Mouse (Mus musculus) left cerebral cortex, postnatal 10 days (tissue): ENCODE measurements around the gene 3110082I17Rik. TPM values are rescaled to one million over a fixed set of nuclear protein-coding genes. Genes with fewer than 3 reads are reported as not detected.
A peak's percentile ranks its signal among the peaks of the same experiment; 100 is the strongest.
"Not testable (repeated sequence)": the region's sequence is repeated elsewhere in the genome, so short reads cannot be mapped to it uniquely, and the experiment has no call there.

Source experiments
- DNase-seq, 2 experiments: peaks; one replicate each; pipeline ENCODE4 v3.0.0; 2021 to 2022; ENCODE audit warnings: low spot score in 2 of 2, mixed read lengths in 1 of 2; ENCODE audit errors: extremely low spot score in 1 of 2
- intact Hi-C: fragments of 180-260 bp; cut with DNase I; formaldehyde crosslinking; loops from one replicate; pipeline ENCODE4 v1.15.1; 2025
- total RNA-seq, 2 experiments: library from RNA; stranded (reverse); gene quantifications; 2 replicates each; pipeline ENCODE4 v1.2.3; 2021

The 3110082I17Rik gene
- total RNA-seq, 2 experiments from 2014 or later, result 20.1 to 20.2 TPM

- intact Hi-C loops, result loop anchor here (10.0 kb wide), 1 partner anchor 325 kb away; no protein-coding TSS in a partner anchor
- DNase-seq, result no peak
Measured at GRCm38 (mm10) chr5:139349713-139350112, 110.6 kb downstream of the 3110082I17Rik start.

GRCm38 (mm10) chr5:139347225-139347624 is 113.1 kb downstream of the 3110082I17Rik start:
- intact Hi-C loops, result loop anchor here (10.0 kb wide), 1 partner anchor 328 kb away; no protein-coding TSS in a partner anchor
- DNase-seq, result no peak

- intact Hi-C loops, result loop anchor here (10.0 kb wide), 1 partner anchor 329 kb away; no protein-coding TSS in a partner anchor
- no peak for DNase-seq
Measured at GRCm38 (mm10) chr5:139345364-139345714, 115.0 kb downstream of the 3110082I17Rik start.

GRCm38 (mm10) chr5:139344687-139345363 is 115.5 kb downstream of the 3110082I17Rik start:
- intact Hi-C loops, result loop anchor here (10.0 kb wide), 1 partner anchor 330 kb away; no protein-coding TSS in a partner anchor

GRCm38 (mm10) chr5:139344021-139344686 is 116.2 kb downstream of the 3110082I17Rik start:
- intact Hi-C loops, result loop anchor here (10.0 kb wide), 1 partner anchor 331 kb away; no protein-coding TSS in a partner anchor
- peak; percentile 64 to 84 for DNase-seq

More at GRCm38 (mm10) chr5:139344687-139345363, 115.5 kb downstream of the 3110082I17Rik start:
- peak; percentile 88 to 95 for DNase-seq

- intact Hi-C loops, result loop anchor here (10.0 kb wide), 1 partner anchor 406 kb away; no protein-coding TSS in a partner anchor
- no peak for DNase-seq
Measured at GRCm38 (mm10) chr5:139338891-139339290, 121.4 kb downstream of the 3110082I17Rik start.

- DNase-seq, result no peak
- intact Hi-C loops, result loop anchor here (10.0 kb wide), 1 partner anchor 406 kb away; no protein-coding TSS in a partner anchor
Measured at GRCm38 (mm10) chr5:139338403-139338802, 121.9 kb downstream of the 3110082I17Rik start.

- intact Hi-C loops, result loop anchor here (10.0 kb wide), 1 partner anchor 407 kb away; no protein-coding TSS in a partner anchor
- DNase-seq, result peak in 1 of 2 experiments; percentile 73
Measured at GRCm38 (mm10) chr5:139337826-139338370, 122.4 kb downstream of the 3110082I17Rik start.

GRCm38 (mm10) chr5:139335634-139336033 is 124.7 kb downstream of the 3110082I17Rik start:
- no peak for DNase-seq
- intact Hi-C loops, result loop anchor here (10.0 kb wide), 1 partner anchor 409 kb away; no protein-coding TSS in a partner anchor

- intact Hi-C loops, result loop anchor here (10.0 kb wide), 1 partner anchor 410 kb away; no protein-coding TSS in a partner anchor
- not testable (repeated sequence) for DNase-seq
Measured at GRCm38 (mm10) chr5:139334394-139334793, 125.9 kb downstream of the 3110082I17Rik start.

- intact Hi-C loops, result loop anchor here (10.0 kb wide), 1 partner anchor 411 kb away; no protein-coding TSS in a partner anchor
- DNase-seq, result no peak
Measured at GRCm38 (mm10) chr5:139333301-139334013, 126.9 kb downstream of the 3110082I17Rik start.

- intact Hi-C loops, result loop anchor here (10.0 kb wide), 1 partner anchor 412 kb away; no protein-coding TSS in a partner anchor
- DNase-seq, result no peak
Measured at GRCm38 (mm10) chr5:139332590-139333272, 127.6 kb downstream of the 3110082I17Rik start.

GRCm38 (mm10) chr5:139331742-139332141 is 128.6 kb downstream of the 3110082I17Rik start:
- peak; percentile 60 to 79 for DNase-seq
- intact Hi-C loops, result loop anchor here (10.0 kb wide), 1 partner anchor 413 kb away; no protein-coding TSS in a partner anchor

- DNase-seq, result no peak
- intact Hi-C loops, result loop anchor here (10.0 kb wide), 1 partner anchor 414 kb away; no protein-coding TSS in a partner anchor
Measured at GRCm38 (mm10) chr5:139330766-139331165, 129.6 kb downstream of the 3110082I17Rik start.

GRCm38 (mm10) chr5:139327634-139328020 is 132.7 kb downstream of the 3110082I17Rik start:
- intact Hi-C loops, result no loop called here

GRCm38 (mm10) chr5:139326986-139327633 is 133.2 kb downstream of the 3110082I17Rik start:
- intact Hi-C loops, result no loop called here
- DNase-seq, result no peak

More at GRCm38 (mm10) chr5:139327634-139328020, 132.7 kb downstream of the 3110082I17Rik start:
- no peak for DNase-seq

GRCm38 (mm10) chr5:139326111-139326696 is 134.1 kb downstream of the 3110082I17Rik start:
- intact Hi-C loops, result no loop called here

More at GRCm38 (mm10) chr5:139326111-139326696, 134.1 kb downstream of the 3110082I17Rik start:
- DNase-seq, result no peak
